Mouse (Mus musculus) fat pad, adult 2 months (tissue): Measurements from ENCODE around the gene Gm7714.
"Not testable (repeated sequence)": the region's sequence is repeated elsewhere in the genome, so short reads cannot be mapped to it uniquely, and the experiment has no call there.

Experiments
- DNase-seq: peaks from one replicate; pipeline ENCODE4 v3.0.0-alpha.2; 2011; ENCODE audit warnings: low read depth, low spot score; ENCODE audit errors: extremely low read depth

Gm7714 gene

DNA sequence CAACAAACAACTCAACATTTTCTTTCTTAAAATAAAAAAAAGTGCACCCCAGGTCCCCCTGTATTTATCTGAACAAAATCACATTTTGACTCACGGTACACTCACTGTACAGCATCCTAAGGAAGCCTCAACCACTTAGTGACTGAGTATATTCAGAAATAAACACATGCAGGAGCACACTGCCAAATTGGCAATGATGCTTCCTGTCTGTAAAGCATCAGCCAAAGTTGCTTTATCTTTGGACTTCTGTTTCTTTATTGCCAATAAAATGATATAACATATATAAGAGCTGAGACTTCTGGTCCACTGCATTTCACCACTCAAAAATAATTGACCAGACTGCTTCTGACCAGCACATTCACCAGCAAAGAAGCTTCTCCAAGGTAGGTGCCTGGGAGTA is at the start of gene Gm7714:
Gene Gm7714 (plus strand): TSS at position 301 of the 400 bp plus-strand sequence.
- DNase-seq = no peak

DNA sequence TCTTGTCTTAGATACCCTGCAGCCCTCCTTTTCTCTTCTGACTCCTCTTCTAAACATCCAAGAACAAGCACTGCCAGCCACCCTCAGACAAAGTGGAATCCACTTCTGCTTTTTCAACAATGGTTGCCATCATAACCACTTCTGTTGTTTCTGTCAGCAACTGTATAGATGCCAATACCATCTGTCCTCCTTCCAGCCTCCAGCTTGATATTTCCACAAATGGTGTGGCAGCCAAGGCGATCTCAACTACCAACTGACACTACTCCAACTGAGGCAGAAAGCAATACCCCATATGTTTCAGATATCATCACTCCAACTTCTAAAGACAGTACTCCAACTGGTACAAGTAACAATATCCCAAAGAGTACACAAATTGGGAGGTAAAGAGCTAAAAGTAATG is 12.2 kb upstream of the Gm7714 start:
- no peak for DNase-seq

GRCm38 (mm10) chr5:88311307-88311706 is 42.6 kb downstream of the Gm7714 start:
- DNase-seq = not testable (repeated sequence)

GRCm38 (mm10) chr5:88317012-88317411 is 48.3 kb downstream of the Gm7714 start, which contains the start of gene Prol1:
Gene Prol1, plus strand, starts transcription at chr5:88317312.
- no peak for DNase-seq
